Mouse (Mus musculus): ENCODE data around the gene Hnrnpu.
"Not testable (repeated sequence)": the region's sequence is repeated elsewhere in the genome, so short reads cannot be mapped to it uniquely, and the experiment has no call there.

Hnrnpu gene

GRCm38 (mm10) chr1:178337551-178338317 lies at the start of gene Hnrnpu:
Hnrnpu (minus strand) TSS chr1:178337797.
- DNase-seq: peak; percentile 96 to 98

- no peak for DNase-seq
Observed at GRCm38 (mm10) chr1:178382165-178382564, 44.6 kb upstream of the Hnrnpu start.

DNA sequence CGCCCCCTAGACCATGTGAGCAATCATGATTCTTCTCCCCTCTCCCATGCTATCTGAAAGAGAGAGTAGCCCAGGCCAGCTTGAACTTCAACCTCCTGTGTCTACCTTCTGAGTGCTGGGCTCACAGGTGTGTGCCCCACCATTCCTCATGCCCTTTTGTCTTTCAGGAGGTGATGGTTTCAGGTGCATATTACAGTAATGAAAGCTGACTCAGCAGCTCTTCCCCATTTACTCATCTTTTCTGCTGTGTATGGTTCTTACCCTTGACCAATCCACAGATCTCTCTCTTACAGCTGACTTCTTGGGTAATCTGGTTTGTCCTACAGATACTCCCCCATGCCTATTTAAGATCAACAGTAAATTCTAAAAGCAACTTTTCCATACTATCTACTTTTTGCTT lies 41.6 kb upstream of the Hnrnpu start:
- no peak for DNase-seq

DNA sequence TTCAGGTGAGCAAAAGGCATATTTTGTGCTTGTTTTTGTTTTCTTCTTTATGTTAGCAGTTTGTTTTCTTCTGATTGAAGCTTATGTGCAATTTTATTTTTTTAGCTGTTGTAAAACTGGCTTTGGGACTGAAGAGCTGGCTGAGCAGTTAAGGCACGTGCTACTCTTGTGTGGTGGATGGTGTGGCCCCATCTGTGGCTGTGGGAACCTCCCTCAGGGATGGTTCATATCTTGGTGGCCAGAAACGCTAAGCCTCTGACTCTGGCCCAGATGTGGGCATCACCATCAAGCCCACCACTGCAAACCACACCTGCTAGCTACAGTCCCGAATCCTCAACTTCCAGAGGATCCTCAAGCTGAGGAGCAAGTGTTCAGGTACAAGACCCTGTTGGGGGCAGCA lies 40.5 kb upstream of the Hnrnpu start:
- DNase-seq: no peak

DNA sequence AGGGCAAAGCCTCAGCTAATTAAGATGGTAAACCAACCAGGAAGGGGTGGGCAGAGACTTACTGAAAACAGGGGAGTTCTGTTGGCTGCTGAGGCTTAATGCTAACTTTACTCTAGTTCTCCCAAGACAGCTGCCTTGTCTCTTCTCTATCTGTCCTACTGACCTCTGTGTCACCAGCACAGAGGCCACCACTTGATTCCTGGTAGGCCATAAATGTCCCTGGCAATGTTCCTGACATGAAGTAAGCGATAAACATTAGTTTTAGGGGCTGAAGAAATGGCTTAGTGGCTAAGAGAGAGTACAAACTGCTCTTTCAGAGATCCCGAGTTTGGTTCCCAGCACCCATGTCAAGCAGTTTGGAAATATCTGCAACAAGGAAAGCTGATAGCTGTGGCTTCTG lies 39.3 kb upstream of the Hnrnpu start:
- DNase-seq: peak in 1 of 2 experiments; percentile 35

DNA sequence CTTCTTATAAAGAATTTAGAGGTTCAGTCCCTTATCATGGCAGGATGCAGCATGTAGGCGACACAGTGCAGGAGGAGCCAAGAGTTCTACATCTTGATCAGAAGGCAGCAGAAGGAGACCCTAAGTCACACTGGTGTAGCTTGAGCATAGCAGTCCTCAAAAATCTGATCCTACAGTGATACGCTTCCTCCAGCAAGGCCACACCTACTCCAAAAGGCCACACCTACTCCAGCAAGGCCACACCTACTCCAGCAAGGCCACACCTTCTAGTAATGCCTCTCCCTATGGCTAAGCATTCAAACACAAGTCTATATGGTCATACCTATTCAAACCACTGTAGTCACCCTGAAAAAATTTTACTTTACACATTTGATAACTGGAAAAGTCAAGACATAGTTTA lies 38.5 kb upstream of the Hnrnpu start:
- no peak for DNase-seq

DNA sequence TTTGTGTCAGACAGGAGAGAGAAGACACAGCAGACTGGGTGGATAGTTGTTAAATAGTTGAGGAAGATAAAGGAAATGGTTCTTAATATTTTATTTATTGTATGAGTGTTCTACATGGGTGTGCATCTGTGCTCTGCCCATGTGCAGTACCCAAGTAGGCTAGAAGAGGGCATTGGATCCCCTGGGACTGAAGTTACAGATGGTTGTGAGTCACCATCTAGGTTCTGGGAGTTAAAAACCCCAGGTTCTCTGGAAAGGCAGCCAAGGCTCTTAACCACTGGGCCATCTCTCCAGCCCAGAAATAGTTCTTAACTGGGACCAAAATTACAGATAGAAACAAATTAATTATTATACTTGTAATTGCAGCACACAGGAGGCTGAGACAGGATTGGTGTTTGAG lies 37.8 kb upstream of the Hnrnpu start:
- no peak for DNase-seq

DNA sequence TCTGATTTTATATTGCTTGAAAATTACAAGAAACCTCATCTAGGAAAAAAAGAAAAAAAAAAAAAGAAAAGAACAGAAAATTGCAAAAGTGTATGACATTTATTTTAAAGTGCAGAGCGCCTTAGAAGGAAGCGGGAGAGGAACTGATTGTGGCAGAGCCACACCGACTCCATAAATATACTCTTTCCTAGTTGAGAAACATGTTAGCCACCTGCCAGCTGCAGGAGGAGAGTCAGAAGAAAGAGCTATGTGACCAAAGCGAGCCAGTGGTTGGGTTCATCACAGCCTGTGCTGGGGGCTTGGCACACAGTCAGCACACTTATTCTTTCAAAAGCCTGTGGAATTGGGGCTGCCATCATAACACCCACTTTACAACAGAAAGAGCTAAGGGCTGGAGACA lies 35.1 kb upstream of the Hnrnpu start:
- no peak for DNase-seq

- DNase-seq: peak; percentile 65 to 85
Observed at GRCm38 (mm10) chr1:178369272-178369651, 31.7 kb upstream of the Hnrnpu start.

GRCm38 (mm10) chr1:178368548-178369271 lies 31.1 kb upstream of the Hnrnpu start:
- DNase-seq: peak; percentile 90 to 96

DNA sequence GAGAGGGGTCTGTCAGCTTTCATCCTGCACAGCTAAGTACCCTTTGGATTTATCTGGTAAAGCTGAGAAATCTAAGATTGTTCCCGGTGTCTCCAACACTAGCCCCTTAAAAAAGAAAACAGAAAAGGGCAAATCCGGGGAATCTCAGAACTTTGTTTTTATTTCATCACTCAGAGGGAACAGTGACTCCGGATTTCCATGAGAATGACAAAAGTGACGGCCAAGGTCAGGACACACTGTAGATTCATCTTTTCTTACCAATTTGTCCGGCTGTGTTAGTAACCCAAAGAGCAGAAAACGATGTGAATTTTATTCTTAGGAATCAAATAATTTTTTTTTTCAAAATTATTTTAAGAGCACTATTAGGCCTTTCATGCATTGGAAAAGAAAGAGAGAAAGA lies 30.5 kb upstream of the Hnrnpu start:
- no peak for DNase-seq

- DNase-seq: no peak
Observed at GRCm38 (mm10) chr1:178365171-178365570, 27.6 kb upstream of the Hnrnpu start.

DNA sequence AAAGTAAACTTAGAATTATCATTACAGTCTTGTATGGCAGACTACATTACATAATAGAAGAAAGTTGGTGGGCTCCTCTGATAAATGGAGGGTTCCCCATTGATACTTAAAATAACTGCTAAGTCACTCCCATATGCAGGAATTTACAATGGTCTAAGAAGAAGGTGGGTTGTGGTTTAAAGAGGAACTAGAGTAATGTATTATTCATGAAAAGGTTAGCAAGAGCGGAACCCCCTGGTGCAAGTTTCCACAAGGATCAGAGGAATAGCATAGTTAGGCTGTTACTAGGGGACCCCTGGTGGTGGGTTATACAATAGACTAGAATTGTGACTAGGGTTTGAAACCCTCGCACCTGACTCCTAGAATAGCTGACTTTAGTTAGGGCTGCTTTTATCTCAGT lies 23.1 kb upstream of the Hnrnpu start:
- DNase-seq: no peak

DNA sequence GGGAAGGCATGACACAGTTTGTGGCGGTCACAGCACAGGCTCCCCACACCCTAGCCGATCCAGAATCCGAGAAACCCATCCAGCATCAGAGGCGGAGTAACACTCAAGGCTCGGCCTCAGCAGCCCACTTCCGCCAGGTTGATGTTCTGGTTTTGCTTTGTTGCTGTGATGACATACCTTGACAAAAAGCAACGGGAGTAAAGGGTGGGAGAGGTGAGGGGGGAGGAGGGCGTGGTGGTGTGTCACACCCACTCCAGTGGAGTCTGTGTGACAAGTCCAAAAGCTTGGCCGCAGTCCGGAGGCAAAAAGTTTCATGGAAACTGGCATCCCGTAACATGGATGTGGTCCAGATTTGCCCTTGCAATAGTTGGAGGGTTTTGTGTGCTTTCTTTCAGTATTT lies 22.7 kb upstream of the Hnrnpu start:
- no peak for DNase-seq

DNA sequence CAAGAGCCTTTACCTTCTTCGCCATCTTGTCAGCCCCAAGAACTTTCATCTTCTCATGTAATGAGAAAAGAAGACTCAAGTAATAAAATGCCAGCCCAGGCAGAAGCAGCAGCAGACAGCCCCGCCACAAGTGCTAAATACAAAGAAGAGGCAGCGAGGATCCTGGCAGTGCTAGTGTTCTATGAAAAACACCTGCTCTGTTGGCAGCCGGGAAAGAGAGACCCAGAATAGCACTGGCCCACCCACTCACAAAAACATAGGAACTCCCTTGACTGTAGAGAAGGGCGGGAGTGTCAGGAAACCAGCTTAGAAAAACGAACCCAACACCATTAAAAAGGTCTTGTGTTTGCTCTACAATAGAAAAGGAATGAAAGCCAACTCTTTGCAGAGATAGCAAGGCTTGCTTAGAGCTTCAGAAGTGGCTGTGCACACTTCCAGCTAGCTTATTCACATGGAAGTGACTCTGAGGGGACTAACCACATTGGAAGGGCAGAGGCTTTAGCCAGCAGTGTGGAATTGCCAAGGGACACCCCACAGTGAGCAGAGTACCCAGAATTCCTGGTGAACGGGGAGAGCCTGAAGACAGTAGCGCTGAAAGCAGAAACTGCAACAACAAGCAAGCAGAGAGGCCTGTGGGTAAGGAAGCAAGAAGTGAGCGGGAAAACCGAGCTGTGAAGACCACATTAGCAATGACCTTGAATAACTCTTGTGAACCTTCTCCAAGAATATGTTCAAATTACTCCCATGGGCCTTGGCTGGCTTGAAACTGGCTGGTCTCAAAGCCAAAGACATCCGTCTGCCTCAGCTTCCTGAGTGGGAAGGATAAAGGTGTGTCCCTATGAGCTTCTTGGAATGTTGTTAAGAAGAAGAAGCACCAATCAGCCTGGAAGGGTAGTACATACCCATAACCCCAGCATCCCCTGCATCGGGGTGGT lies 20.4 kb upstream of the Hnrnpu start:
- DNase-seq: no peak

- DNase-seq: no peak
Observed at GRCm38 (mm10) chr1:178354576-178354975, 17.0 kb upstream of the Hnrnpu start.

GRCm38 (mm10) chr1:178351643-178352042 lies 14.0 kb upstream of the Hnrnpu start:
- DNase-seq: no peak

- DNase-seq: no peak
Observed at GRCm38 (mm10) chr1:178350792-178351191, 13.2 kb upstream of the Hnrnpu start.

GRCm38 (mm10) chr1:178344071-178344805 lies 6.6 kb upstream of the Hnrnpu start:
- DNase-seq: not testable (repeated sequence)

DNA sequence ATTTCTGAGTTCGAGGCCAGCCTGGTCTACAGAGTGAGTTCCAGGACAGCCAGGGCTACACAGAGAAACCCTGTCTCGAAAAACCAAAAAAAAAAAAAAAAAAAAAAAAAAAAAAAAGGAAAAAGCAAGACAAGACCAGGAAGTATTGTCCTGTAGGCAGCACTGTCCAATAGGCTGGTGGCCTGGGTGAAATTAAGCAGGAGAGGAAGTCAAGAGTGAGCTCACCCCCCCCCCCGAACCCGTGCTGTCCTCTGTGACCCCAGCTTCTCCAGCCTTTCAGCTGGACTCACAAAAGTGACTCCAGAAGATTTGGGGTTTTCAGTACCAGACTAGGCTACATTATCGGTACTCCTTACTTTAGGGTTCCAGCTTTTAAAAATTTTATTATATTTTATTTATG lies 5.0 kb upstream of the Hnrnpu start:
- DNase-seq: no peak

GRCm38 (mm10) chr1:178342063-178342462 lies 4.5 kb upstream of the Hnrnpu start:
- no peak for DNase-seq

DNA sequence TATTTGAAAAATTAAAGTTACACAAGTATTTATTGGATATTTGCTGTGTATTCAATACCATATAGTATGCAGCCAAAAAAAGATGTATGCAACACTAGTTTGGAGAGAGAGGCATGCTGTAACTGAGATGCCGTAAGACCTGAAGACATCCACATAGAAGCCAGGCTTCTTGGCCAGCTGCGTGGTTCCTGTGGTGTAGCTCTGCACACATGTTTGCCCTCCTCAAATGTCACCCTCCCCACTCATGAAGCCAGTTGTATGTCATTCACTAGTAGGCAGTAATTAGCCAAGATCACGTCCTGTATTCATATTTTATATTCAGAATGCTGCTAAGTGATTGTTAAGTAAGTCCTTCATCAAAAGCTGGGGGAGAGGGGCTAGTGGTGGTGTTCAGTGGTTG lies 3.8 kb upstream of the Hnrnpu start:
- DNase-seq: no peak

GRCm38 (mm10) chr1:178340213-178340612 lies 2.6 kb upstream of the Hnrnpu start:
- no peak for DNase-seq

Data from kidney, postnatal 25 days (tissue).